Mouse (Mus musculus): ENCODE data around the gene Smg7.

DNA sequence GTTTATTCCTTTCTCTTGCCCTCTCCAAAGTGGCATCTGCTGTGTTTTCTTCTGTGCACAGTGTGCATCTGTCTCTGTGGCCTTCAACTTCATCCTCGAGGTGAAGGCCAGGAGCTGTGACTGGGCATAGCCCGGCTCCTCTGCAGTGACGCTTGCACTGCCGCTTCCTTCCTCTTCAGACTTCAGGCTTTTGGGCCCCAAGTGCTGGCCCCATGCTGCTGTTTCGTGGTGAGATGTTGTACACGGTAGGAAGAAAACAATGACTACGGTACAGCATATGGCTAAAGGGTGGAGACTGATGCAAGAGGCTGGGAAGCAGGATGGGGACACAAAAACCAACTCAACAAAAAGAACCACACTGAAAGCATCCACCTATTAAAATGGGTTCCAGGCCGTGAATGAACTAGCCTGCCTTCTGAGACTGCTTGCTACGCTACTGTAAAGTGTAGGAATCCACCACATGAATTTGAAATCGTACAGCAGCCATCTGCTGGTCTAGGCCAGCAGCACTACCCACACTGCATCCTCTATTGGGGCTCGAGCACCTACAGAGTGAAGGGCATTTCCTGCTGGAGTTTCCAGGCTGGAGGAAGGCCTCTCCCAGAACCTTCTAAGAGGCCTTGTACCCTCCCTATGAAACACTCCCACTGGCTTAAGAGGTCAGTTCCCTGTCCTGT is 64.3 kb downstream of the Smg7 start:
- TF ChIP-seq POLR2A (IDR thresholded peaks at IDR 0.05; ENCODE audit: extremely low read depth, insufficient read depth, low read length) (no peak), CTCF (IDR thresholded peaks at IDR 0.05; ENCODE audit: low read depth, low read length) (no peak)
